Comparison of ENCODE assay signal across 7 mouse cellular contexts in the genomic region with DNA sequence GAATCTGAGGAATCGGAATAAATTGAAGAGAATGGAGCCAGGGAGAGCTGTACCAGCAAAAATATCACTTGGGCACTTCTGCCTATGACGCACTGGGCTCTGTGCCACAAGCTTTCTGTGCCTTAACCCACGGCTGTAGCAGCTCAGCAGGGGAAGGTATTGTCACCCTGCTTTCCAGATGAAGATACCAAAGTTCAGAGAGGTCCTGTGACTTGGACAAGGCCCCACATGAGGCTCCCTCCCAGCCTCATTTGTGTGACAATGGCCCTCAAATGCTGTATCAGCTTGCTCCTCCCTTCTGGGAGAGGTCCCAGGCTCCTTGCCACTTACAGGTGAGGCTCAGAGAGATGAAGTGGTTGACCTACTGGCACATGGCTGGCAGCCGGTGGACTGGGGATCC. TPM values are rescaled to one million over a fixed set of nuclear protein-coding genes. Genes with fewer than 3 reads are reported as not detected.
DNase-seq lines count a peak whose midpoint lies in the region; ATAC-seq lines count a peak whose summit lies in the region.

No protein-coding gene starts in this region.

- no peaks in the 10 kb centered on the region for H3K27me3 ChIP-seq in neural tube, embryonic 11.5 days (ENCODE audit: control insufficient read depth, insufficient read depth, low read length)
- H3K27me3 ChIP-seq in forebrain, embryonic 14.5 days (replicated peaks; ENCODE audit: control insufficient read depth, insufficient read depth, low read length): no peaks in the 10 kb centered on the region
- no peaks in the 10 kb centered on the region; the same call in none of the 2 replicates for H3K27me3 ChIP-seq in midbrain, embryonic 16.5 days (ENCODE audit: control insufficient read depth, insufficient read depth, low read depth, low read length)

- H3K4me2 ChIP-seq in neural tube, embryonic 11.5 days (ENCODE audit: low read depth): no peak overlapping the region
- peak overlapping the region; percentile 84 for H3K4me2 ChIP-seq in forebrain, embryonic 14.5 days (ENCODE audit: low read length)
- H3K4me2 ChIP-seq in midbrain, embryonic 16.5 days (ENCODE audit: low read length): peak overlapping the region; percentile 90; the same call in 1 of the 2 replicates

- H3K4me1 ChIP-seq in neural tube, embryonic 11.5 days (ENCODE audit: control insufficient read depth, insufficient read depth, low read length): peaks cover 14% of the 10 kb centered on the region
- peaks cover 18% of the 10 kb centered on the region for H3K4me1 ChIP-seq in forebrain, embryonic 14.5 days (ENCODE audit: control insufficient read depth, insufficient read depth, low read length)
- H3K4me1 ChIP-seq in midbrain, embryonic 16.5 days (ENCODE audit: control insufficient read depth, insufficient read depth, low read length): peaks cover 21% of the 10 kb centered on the region

- H3K9ac ChIP-seq in neural tube, embryonic 11.5 days (ENCODE audit: low read length): no peak overlapping the region
- no peak overlapping the region for H3K9ac ChIP-seq in forebrain, embryonic 14.5 days (ENCODE audit: low read length)
- 0 out of 2 replicates have a peak overlapping the region, but pooled peaks have one; percentile 35 for H3K9ac ChIP-seq in midbrain, embryonic 16.5 days (ENCODE audit: low read depth, low read length)

- H3K27ac ChIP-seq in neural tube, embryonic 11.5 days (ENCODE audit: low read depth, low read length): no peak overlapping the region
- H3K27ac ChIP-seq in forebrain, embryonic 14.5 days (ENCODE audit: low read depth, low read length): peak overlapping the region; percentile 3; the same call in 1 of the 2 replicates
- H3K27ac ChIP-seq in midbrain, embryonic 16.5 days (ENCODE audit: low read length): no peak overlapping the region

- 33% methylated on average over 4 of the region's 4 CpGs for WGBS in neural tube, embryonic 11.5 days
- 20% methylated on average over 4 of the region's 4 CpGs for WGBS in forebrain, embryonic 14.5 days
- WGBS in midbrain, embryonic 16.5 days: 21% methylated on average over 4 of the region's 4 CpGs

- DNase-seq in neural tube, embryonic 11.5 days (ENCODE audit: low spot score): no peak
- DNase-seq in neural tube, embryonic 10.5 days (ENCODE audit: extremely low spot score, low spot score): no peak
- DNase-seq in forebrain, embryonic 14.5 days (ENCODE audit: low spot score): peak; percentile 54
- peak; percentile 44 to 70 for DNase-seq in kidney, postnatal 36 days
- DNase-seq in thymus, postnatal 4 days: no peak
- DNase-seq in cerebellum, postnatal 25 days: no peak

- H3K9me3 ChIP-seq in neural tube, embryonic 11.5 days (ENCODE audit: control insufficient read depth, low read length): no peaks in the 10 kb centered on the region
- H3K9me3 ChIP-seq in forebrain, embryonic 14.5 days (replicated peaks; ENCODE audit: control insufficient read depth, low read length): no peaks in the 10 kb centered on the region
- H3K9me3 ChIP-seq in midbrain, embryonic 16.5 days (replicated peaks; ENCODE audit: control insufficient read depth, low read length, poor library complexity, severe bottlenecking): no peaks in the 10 kb centered on the region

- H3K4me3 ChIP-seq in neural tube, embryonic 11.5 days (ENCODE audit: low read depth, low read length): peak overlapping the region; percentile 71; the same call in 1 of the 2 replicates
- H3K4me3 ChIP-seq in forebrain, embryonic 14.5 days (ENCODE audit: low read depth, low read length): peak overlapping the region; percentile 68; the same call in 1 of the 2 replicates
- no peak overlapping the region for H3K4me3 ChIP-seq in midbrain, embryonic 16.5 days (ENCODE audit: low read depth, low read length)

- no peaks in the 10 kb centered on the region for H3K36me3 ChIP-seq in neural tube, embryonic 11.5 days (ENCODE audit: control insufficient read depth, insufficient read depth, low read length)
- no peaks in the 10 kb centered on the region for H3K36me3 ChIP-seq in forebrain, embryonic 14.5 days (ENCODE audit: control insufficient read depth, insufficient read depth, low read length)
- no peaks in the 10 kb centered on the region for H3K36me3 ChIP-seq in midbrain, embryonic 16.5 days (ENCODE audit: control insufficient read depth, insufficient read depth, low read length)

- no peak for ATAC-seq in neural tube, embryonic 11.5 days (ENCODE audit: insufficient read depth, low FRiP score, low TSS enrichment)
- ATAC-seq in forebrain, embryonic 14.5 days: no peak
- no peak for ATAC-seq in midbrain, embryonic 16.5 days

RNA-seq across cellular contexts. Expression of a gene that starts 15.8 kb away (rescaled TPM):
- 7.2 and 7.3 TPM in 2 replicates for polyA plus RNA-seq in neural tube, embryonic 11.5 days (2014; fragmentation: Nextera tagmentation; extraction: Ambion mirVana)
- polyA plus RNA-seq in forebrain, embryonic 14.5 days (2014; fragmentation: Nextera tagmentation; extraction: Ambion mirVana): 5.0 and 7.1 TPM in 2 replicates
- polyA plus RNA-seq in midbrain, embryonic 16.5 days (2015; fragmentation: Nextera tagmentation; extraction: Ambion mirVana): 11.8 and 13.1 TPM in 2 replicates

RNA-seq across cellular contexts. Expression of a gene that starts 27.6 kb away (rescaled TPM):
- 0.42 and 0.62 TPM in 2 replicates for polyA plus RNA-seq in neural tube, embryonic 11.5 days (2014; fragmentation: Nextera tagmentation; extraction: Ambion mirVana)
- polyA plus RNA-seq in forebrain, embryonic 14.5 days (2014; fragmentation: Nextera tagmentation; extraction: Ambion mirVana): 0.62 and 1.3 TPM in 2 replicates
- polyA plus RNA-seq in midbrain, embryonic 16.5 days (2015; fragmentation: Nextera tagmentation; extraction: Ambion mirVana): 0.37 and 0.83 TPM in 2 replicates

RNA-seq across cellular contexts. Expression of a gene that starts 49.0 kb away (rescaled TPM):
- 31.8 and 32.8 TPM in 2 replicates for polyA plus RNA-seq in neural tube, embryonic 11.5 days (2014; fragmentation: Nextera tagmentation; extraction: Ambion mirVana)
- polyA plus RNA-seq in forebrain, embryonic 14.5 days (2014; fragmentation: Nextera tagmentation; extraction: Ambion mirVana): 16.1 and 19.8 TPM in 2 replicates
- 22.8 and 24.0 TPM in 2 replicates for polyA plus RNA-seq in midbrain, embryonic 16.5 days (2015; fragmentation: Nextera tagmentation; extraction: Ambion mirVana)

RNA-seq across cellular contexts. Expression of a gene that starts 49.8 kb away (rescaled TPM):
- polyA plus RNA-seq in neural tube, embryonic 11.5 days (2014; fragmentation: Nextera tagmentation; extraction: Ambion mirVana): 0.38 and 0.66 TPM in 2 replicates
- 0.32 and 0.70 TPM in 2 replicates for polyA plus RNA-seq in forebrain, embryonic 14.5 days (2014; fragmentation: Nextera tagmentation; extraction: Ambion mirVana)
- polyA plus RNA-seq in midbrain, embryonic 16.5 days (2015; fragmentation: Nextera tagmentation; extraction: Ambion mirVana): 2.1 and 2.4 TPM in 2 replicates

Comparison
In these comparisons a context has a peak if more than half of its experiments do, and no peak if none do; other contexts are left out.
1. DNase-seq: peak in forebrain, embryonic 14.5 days (single experiment) and kidney, postnatal 36 days (2 of 2); none in neural tube, embryonic 11.5 days (single experiment), neural tube, embryonic 10.5 days (single experiment), thymus, postnatal 4 days (single experiment) and cerebellum, postnatal 25 days (0 of 2).